Mouse (Mus musculus) testis, adult 2 months (tissue): Measurements from ENCODE around the gene Sumf1.

ENCODE experiments used
- CTCF ChIP-seq: fragments of 200-500 bp; IDR thresholded peaks from 2 replicates; pipeline ENCODE4 v1.5.1; 2012; ENCODE audit warnings: low read depth, mild to moderate bottlenecking, inconsistent platforms, low read length, moderate library complexity; ENCODE audit not compliant: control insufficient read depth, insufficient read depth, insufficient replicate concordance
- POLR2A ChIP-seq: fragments of 200-500 bp; IDR thresholded peaks from 2 replicates; pipeline ENCODE4 v1.6.1; 2012; ENCODE audit warnings: low read depth, mild to moderate bottlenecking, inconsistent platforms, low read length, moderate library complexity; ENCODE audit not compliant: control insufficient read depth

GRCm38 (mm10) chr6:108061121-108061520 lies 124.3 kb downstream of the Sumf1 start:
- no peak for TF ChIP-seq CTCF
- no peak for TF ChIP-seq POLR2A
